Mouse (Mus musculus) stomach, embryonic 16.5 days (tissue): Measurements from ENCODE around the gene Mrps34. TPM values are rescaled to one million over a fixed set of nuclear protein-coding genes. Genes with fewer than 3 reads are reported as not detected.
"Not testable (repeated sequence)": the region's sequence is repeated elsewhere in the genome, so short reads cannot be mapped to it uniquely, and the experiment has no call there.

Experiments used
- ATAC-seq: fragments of 200-750 bp; cut with Nextera tagmentation; 2 replicates; pipeline ENCODE4 v1.8.0; 2017; ENCODE audit warnings: moderate number of reproducible peaks, moderate TSS enrichment; ENCODE audit not compliant: insufficient read depth, low FRiP score
- H3K27ac ChIP-seq: fragments of 300-500 bp; sonication (generic); 2 replicates; pipeline ENCODE4 v1.5.1; 2014; ENCODE audit warnings: low read length
- H3K27me3 ChIP-seq: fragments of 300-500 bp; sonication (generic); 2 replicates; pipeline ENCODE4 v1.6.1; 2014; ENCODE audit warnings: low read length, control low read depth, mixed read lengths; ENCODE audit not compliant: control insufficient read depth, insufficient read depth
- H3K36me3 ChIP-seq: fragments of 300-500 bp; sonication (generic); 2 replicates; pipeline ENCODE4 v1.6.1; 2014; ENCODE audit warnings: low read length; ENCODE audit not compliant: control insufficient read depth, insufficient read depth
- H3K4me1 ChIP-seq: fragments of 300-500 bp; sonication (generic); 2 replicates; pipeline ENCODE4 v1.6.1; 2014; ENCODE audit warnings: low read length, control low read depth, mixed read lengths; ENCODE audit not compliant: control insufficient read depth, insufficient read depth
- H3K4me2 ChIP-seq: fragments of 300-500 bp; sonication (generic); 2 replicates; pipeline ENCODE4 v1.6.1; 2014; ENCODE audit warnings: low read depth, low read length, mixed read lengths
- H3K4me3 ChIP-seq: fragments of 300-500 bp; sonication (generic); replicated peaks from 2 replicates; pipeline ENCODE4 v1.5.1; 2014; ENCODE audit warnings: mild to moderate bottlenecking, low read length
- H3K9ac ChIP-seq: fragments of 300-500 bp; sonication (generic); 2 replicates; pipeline ENCODE4 v1.6.1; 2014; ENCODE audit warnings: low read length
- H3K9me3 ChIP-seq: fragments of 300-500 bp; sonication (generic); replicated peaks from 2 replicates; pipeline ENCODE4 v1.6.1; 2016; ENCODE audit warnings: low read length, control low read depth; ENCODE audit not compliant: control insufficient read depth
- WGBS: fragments of 180-500 bp; shearing (Covaris S2); extraction: QIAGEN DNeasy Blood & Tissue Kit; methylation state at CpG from one replicate; pipeline ENCODE4 v1.1.7; 2014; 5-methylcytosine and 5-hydroxymethylcytosine counted together
- polyA plus RNA-seq: library from polyadenylated mRNA; unstranded; fragments of >200 nt; fragmentation: Nextera tagmentation; extraction: Ambion mirVana; gene quantifications from 2 replicates; pipeline ENCODE4 v1.2.1, GENCODE M21; 2015

Gene Mrps34
- polyA plus RNA-seq, 1 experiment from 2014 or later, result 96.2 TPM

DNA sequence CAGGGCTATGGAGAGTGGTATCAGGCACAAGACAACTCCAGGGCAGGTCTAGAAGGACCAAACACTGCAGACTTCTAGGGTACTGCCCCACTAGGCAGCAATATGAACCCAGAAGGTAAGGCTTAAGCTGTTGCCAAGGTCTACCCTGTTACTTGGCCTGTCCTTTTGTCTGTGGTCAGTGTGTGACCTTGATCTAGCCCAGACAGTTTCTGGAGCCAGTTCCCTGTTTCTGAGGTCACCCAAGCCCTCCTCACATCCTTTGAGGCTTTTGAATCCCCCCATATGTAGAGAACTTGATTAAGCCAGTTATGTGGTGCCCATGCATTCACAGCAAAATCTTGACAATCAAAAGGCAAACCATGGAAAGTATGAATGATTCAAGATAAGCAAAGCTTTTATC is 40.8 kb downstream of the Mrps34 start:
- no peak for ATAC-seq

GRCm38 (mm10) chr17:24936259-24937237 is 41.6 kb downstream of the Mrps34 start, which contains the start of gene Mapk8ip3:
Mapk8ip3 (minus strand) TSS chr17:24936977.
- H3K4me2 ChIP-seq, result peak within 1 kb of the TSS; percentile 86

More for the DNA sequence above, 40.8 kb downstream of the Mrps34 start:
- Histone ChIP-seq H3K36me3 (no peaks in the 10 kb centered on the region), H3K27me3 (no peaks in the 10 kb centered on the region), H3K4me3 (peak overlapping the region; percentile 97), H3K4me1 (peaks cover 20% of the 10 kb centered on the region), H3K4me2 (peak overlapping the region; percentile 86), H3K9ac (peak overlapping the region; percentile 83), H3K27ac (no peak overlapping the region), H3K9me3 (no peaks in the 10 kb centered on the region)

DNA sequence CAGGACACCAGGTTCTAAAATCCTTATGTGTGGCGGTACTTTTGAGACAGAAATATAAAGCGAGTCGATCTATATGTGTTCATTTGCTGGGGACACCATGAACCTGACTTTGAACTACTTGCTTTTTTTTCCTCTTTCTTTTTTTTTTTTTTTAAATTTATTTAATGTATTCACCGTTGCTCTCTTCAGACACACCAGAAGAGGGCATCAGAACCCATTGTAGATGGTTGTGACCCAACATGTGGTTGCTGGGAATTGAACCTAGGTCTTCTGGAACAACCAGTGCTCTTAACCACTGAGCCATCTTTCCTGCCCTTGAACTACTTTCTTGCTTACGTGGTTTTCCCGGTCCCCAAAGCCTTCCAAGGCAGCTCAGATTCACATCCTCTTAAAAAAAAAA is 42.4 kb downstream of the Mrps34 start:
- peak overlapping the region; percentile 82 for H3K27ac ChIP-seq
- 40% methylated on average over 6 of the region's 6 CpGs for WGBS
- H3K9me3 ChIP-seq, result no peaks in the 10 kb centered on the region
- peak overlapping the region; percentile 97 for H3K4me3 ChIP-seq
- ATAC-seq, result no peak
- no peaks in the 10 kb centered on the region for H3K27me3 ChIP-seq
- H3K4me1 ChIP-seq, result peaks cover 20% of the 10 kb centered on the region
- H3K9ac ChIP-seq, result peak overlapping the region; percentile 83
- H3K4me2 ChIP-seq, result peak overlapping the region; percentile 86
- no peaks in the 10 kb centered on the region for H3K36me3 ChIP-seq

More at GRCm38 (mm10) chr17:24936259-24937237, 41.6 kb downstream of the Mrps34 start, which contains the start of gene Mapk8ip3:
- peak within 1 kb of the TSS; percentile 83 for H3K9ac ChIP-seq
- H3K9me3 ChIP-seq, result no peaks in the 10 kb centered on the region
- peak; percentile 97 for ATAC-seq
- H3K4me1 ChIP-seq, result peaks cover 20% of the 10 kb centered on the region
- peak within 1 kb of the TSS; percentile 97 for H3K4me3 ChIP-seq
- peak within 1 kb of the TSS; percentile 82 for H3K27ac ChIP-seq
- WGBS, result under 1% methylated on average over 78 of the region's 78 CpGs
- H3K36me3 ChIP-seq, result no peaks in the 10 kb centered on the region
- no peaks in the 10 kb centered on the region for H3K27me3 ChIP-seq

GRCm38 (mm10) chr17:24942453-24942852 is 47.5 kb downstream of the Mrps34 start:
- not testable (repeated sequence) for H3K27me3 ChIP-seq, H3K4me1 ChIP-seq, H3K9me3 ChIP-seq, H3K9ac ChIP-seq, H3K4me2 ChIP-seq, H3K27ac ChIP-seq, H3K36me3 ChIP-seq, H3K4me3 ChIP-seq
- ATAC-seq, result peak; percentile 72; the same call in 1 of the 2 replicates
- WGBS, result 9% methylated on average over 2 of the region's 2 CpGs

- H3K4me3 ChIP-seq, result no peak overlapping the region
- H3K9ac ChIP-seq, result no peak overlapping the region
- H3K36me3 ChIP-seq, result peaks cover 4% of the 10 kb centered on the region
- 89% methylated on average over 7 of the region's 7 CpGs for WGBS
- no peak for ATAC-seq
- H3K9me3 ChIP-seq, result no peaks in the 10 kb centered on the region
- no peak overlapping the region for H3K27ac ChIP-seq
- no peaks in the 10 kb centered on the region for H3K4me1 ChIP-seq
- no peaks in the 10 kb centered on the region for H3K27me3 ChIP-seq
- H3K4me2 ChIP-seq, result no peak overlapping the region
These were observed 48.1 kb downstream of the Mrps34 start for GRCm38 (mm10) chr17:24943036-24943435.

DNA sequence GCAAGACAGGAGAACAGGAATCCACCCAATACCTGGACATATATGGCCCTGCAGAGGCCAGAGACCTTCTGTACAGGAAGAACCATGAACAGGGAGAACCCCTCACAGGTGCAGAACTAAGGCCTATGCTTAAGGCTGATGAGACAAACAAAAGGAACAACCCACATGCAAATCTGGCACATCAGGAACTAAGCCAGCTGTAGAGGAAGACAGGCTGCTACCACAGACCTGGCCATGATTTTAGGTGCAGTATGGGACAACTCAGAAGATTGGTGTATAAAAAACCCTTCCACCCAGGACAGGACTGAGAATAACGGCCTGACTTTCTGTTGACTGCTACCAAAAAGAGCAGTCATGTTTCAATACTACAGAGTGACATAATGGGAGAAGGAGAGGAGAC is 48.7 kb downstream of the Mrps34 start:
- not testable (repeated sequence) for H3K36me3 ChIP-seq, H3K4me2 ChIP-seq, H3K9ac ChIP-seq, H3K4me1 ChIP-seq, H3K27ac ChIP-seq, ATAC-seq, H3K27me3 ChIP-seq, H3K9me3 ChIP-seq, H3K4me3 ChIP-seq
- 85% methylated on average over 1 of the region's 1 CpGs for WGBS

Other genes starting within 250 kb of the Mrps34 start
- gene Slc9a3r2, start 244.8 kb upstream of the Mrps34 start, polyA plus RNA-seq, result 38.0 and 39.0 TPM in 2 replicates
- 0.37 and 0.39 TPM in 2 replicates for gene Npw, start 236.7 kb upstream of the Mrps34 start, polyA plus RNA-seq
- gene Zfp598, start 225.4 kb upstream of the Mrps34 start, polyA plus RNA-seq, result 13.6 and 13.7 TPM in 2 replicates
- 6.1 and 6.2 TPM in 2 replicates for gene Syngr3, start 205.2 kb upstream of the Mrps34 start, polyA plus RNA-seq
- gene Gfer, start 199.0 kb upstream of the Mrps34 start, polyA plus RNA-seq, result 34.5 and 35.2 TPM in 2 replicates
- gene Noxo1, start 198.9 kb upstream of the Mrps34 start, polyA plus RNA-seq, result 3.8 and 5.8 TPM in 2 replicates
- gene Tbl3, start 187.5 kb upstream of the Mrps34 start, polyA plus RNA-seq, result 63.6 and 70.4 TPM in 2 replicates
- gene Rnf151, start 177.1 kb upstream of the Mrps34 start, polyA plus RNA-seq, result 0.14 TPM in 1 of 2 replicates, not detected in the other
- 1,212 and 1,230 TPM in 2 replicates for gene Rps2, start 177.0 kb upstream of the Mrps34 start, polyA plus RNA-seq
- 225 and 246 TPM in 2 replicates for gene Ndufb10, start 170.6 kb upstream of the Mrps34 start, polyA plus RNA-seq
- gene Rpl3l, start 167.3 kb upstream of the Mrps34 start, polyA plus RNA-seq, result 0.25 and 0.57 TPM in 2 replicates
- 40.3 and 45.5 TPM in 2 replicates for gene Msrb1, start 158.5 kb upstream of the Mrps34 start, polyA plus RNA-seq
- gene Hs3st6, start 142.1 kb upstream of the Mrps34 start, polyA plus RNA-seq, result 0.81 and 1.0 TPM in 2 replicates
- 0.10 TPM in 1 of 2 replicates, not detected in the other for gene Meiob, start 90.8 kb upstream of the Mrps34 start, polyA plus RNA-seq
- 50.9 and 53.1 TPM in 2 replicates for gene Hagh, start 55.0 kb upstream of the Mrps34 start, polyA plus RNA-seq
- gene Fahd1, start 44.8 kb upstream of the Mrps34 start, polyA plus RNA-seq, result 29.9 and 36.5 TPM in 2 replicates
- 3.7 and 4.2 TPM in 2 replicates for gene Igfals, start 29.1 kb upstream of the Mrps34 start, polyA plus RNA-seq
- gene Nubp2, start 8.8 kb upstream of the Mrps34 start, polyA plus RNA-seq, result 44.1 and 47.9 TPM in 2 replicates
- 31.5 and 32.7 TPM in 2 replicates for gene Spsb3, start 8.5 kb upstream of the Mrps34 start, polyA plus RNA-seq
- 32.3 and 33.5 TPM in 2 replicates for gene Eme2, start within 50 bp of the Mrps34 start, polyA plus RNA-seq
- gene Nme3, start 1.4 kb downstream of the Mrps34 start, polyA plus RNA-seq, result 63.1 and 64.8 TPM in 2 replicates
- 32.8 and 33.4 TPM in 2 replicates for gene Mapk8ip3, start 41.9 kb downstream of the Mrps34 start, polyA plus RNA-seq
- gene Jpt2, start 65.6 kb downstream of the Mrps34 start, polyA plus RNA-seq, result 158 and 170 TPM in 2 replicates
- 3.4 and 4.2 TPM in 2 replicates for gene Cramp1l, start 120.7 kb downstream of the Mrps34 start, polyA plus RNA-seq
- 21.7 TPM in 2 replicates for gene Ift140, start 121.0 kb downstream of the Mrps34 start, polyA plus RNA-seq
- gene Tmem204, start 188.5 kb downstream of the Mrps34 start, polyA plus RNA-seq, result 24.1 and 25.2 TPM in 2 replicates
- 38.9 and 39.9 TPM in 2 replicates for gene Telo2, start 220.9 kb downstream of the Mrps34 start, polyA plus RNA-seq
- gene Ptx4, start 225.6 kb downstream of the Mrps34 start, polyA plus RNA-seq, result 0.50 and 0.56 TPM in 2 replicates
- gene Clcn7, start 238.3 kb downstream of the Mrps34 start, polyA plus RNA-seq, result 21.4 and 24.7 TPM in 2 replicates